Mouse (Mus musculus) heart, postnatal 10 days (tissue): ENCODE results near the gene Adgrl3. TPM values are rescaled to one million over a fixed set of nuclear protein-coding genes. Genes with fewer than 3 reads are reported as not detected.

ENCODE experiments used
- DNase-seq, 2 experiments: peaks; one replicate each; pipeline ENCODE4 v3.0.0; 2021
- intact Hi-C: fragments of 180-260 bp; cut with DNase I; formaldehyde crosslinking; loops from one replicate; pipeline ENCODE4 v1.15.1; 2025
- total RNA-seq, 2 experiments: library from RNA; stranded (reverse); gene quantifications; 2 replicates each; pipeline ENCODE4 v1.2.3; 2021

Adgrl3 gene
- 1 to 10 TPM; 8.8 to 9.1 TPM for total RNA-seq

DNA sequence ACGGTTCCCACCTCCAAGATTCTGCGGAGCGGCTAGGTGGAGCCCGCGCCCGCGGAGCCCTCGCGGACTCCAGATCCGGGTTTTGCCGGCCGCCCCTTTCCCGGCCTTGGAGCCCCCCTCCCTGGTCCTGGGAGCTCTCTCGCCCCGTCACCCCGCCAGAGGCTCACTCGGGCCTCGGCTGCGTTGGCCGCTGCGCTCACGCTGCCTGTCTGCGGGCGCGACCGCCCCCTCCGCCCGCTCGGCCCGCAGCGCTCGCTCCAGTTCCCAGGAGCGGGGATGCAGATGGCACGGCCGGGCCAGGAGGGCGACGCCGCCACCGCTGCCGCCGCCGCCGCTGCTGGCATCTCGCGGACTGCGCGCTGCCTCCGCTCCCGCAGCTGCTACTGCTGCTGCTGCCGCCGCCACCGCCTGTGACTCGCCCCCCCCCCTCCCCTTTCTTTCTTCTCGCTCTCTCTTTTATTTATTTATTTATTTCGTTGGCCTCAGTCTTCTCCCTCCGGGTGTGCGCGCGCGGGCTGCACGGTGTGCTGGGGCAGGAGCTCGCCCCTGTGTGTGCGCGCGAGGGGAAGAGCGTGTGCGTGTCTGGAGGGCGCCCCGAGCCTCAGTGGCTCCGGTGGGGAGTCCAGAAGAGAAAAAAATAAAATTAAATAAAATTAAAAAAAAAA lies at the start of gene Adgrl3:
Gene Adgrl3, plus strand, starts transcription at position 549 of the 665 bp plus-strand sequence.
- intact Hi-C loops: loop anchor here (5.0 kb wide), 2 partner anchors 53 to 503 kb away; no protein-coding TSS in a partner anchor
- DNase-seq: peak; percentile 77 to 79

DNA sequence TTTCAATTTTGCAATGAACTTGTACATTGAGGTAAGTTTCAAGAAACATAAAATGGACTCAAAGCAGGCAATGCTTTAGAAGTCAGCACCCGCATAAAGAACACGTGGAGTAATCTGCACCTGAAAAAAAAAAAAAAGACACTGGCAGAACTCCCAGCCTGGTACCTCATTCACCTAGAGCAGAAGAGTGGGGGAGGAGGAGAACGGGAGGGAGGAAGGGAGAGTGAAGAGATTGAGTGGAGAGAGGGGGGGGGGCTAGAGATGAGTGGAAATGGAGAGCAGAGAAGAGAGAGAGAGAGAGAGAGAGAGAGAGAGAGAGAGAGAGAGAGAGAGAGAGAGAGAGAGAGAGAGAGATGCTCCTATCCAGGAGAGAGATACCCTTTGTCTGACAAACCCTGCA lies 772 bp upstream of the Adgrl3 start:
- intact Hi-C loops: no loop called here
- no peak for DNase-seq

DNA sequence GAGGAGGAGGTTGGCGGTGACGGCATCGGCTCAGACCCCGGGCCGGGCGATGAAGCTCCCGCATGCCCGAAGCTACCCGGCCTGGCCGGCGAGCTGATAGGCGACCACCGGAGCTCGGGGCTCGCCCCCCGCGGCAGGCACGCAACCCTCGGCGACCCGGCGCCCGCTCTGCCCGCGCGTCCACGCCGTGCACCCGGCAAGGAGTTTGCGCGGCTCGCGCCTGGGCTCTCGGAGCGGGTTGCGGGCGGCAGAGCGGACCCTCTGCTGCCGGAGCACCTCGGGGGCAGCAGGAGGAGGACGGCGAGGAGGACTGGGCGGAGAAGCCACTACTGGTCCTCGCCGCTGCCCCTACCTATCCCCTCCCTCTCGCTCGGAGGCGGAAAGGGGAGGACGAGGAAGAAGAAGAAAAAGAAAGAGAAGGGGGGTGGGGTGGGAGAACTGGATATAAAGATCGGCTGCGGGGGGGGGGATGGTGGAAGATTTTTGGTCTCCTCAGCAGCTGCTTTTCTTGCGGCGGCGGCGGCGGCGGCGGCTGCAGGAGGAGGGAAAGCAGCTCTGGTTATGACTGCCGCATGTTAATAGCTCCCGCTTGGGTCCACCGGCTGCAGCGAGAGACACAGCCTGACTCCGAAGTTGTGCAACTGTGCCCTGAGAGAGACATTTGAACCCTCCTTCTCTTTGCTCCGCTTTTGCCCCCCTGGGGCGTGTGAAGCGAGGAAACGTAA lies 505 bp downstream of the Adgrl3 start:
- intact Hi-C loops: loop anchor here (5.0 kb wide), 2 partner anchors 52 to 502 kb away; no protein-coding TSS in a partner anchor
- DNase-seq: peak; percentile 46 to 58

DNA sequence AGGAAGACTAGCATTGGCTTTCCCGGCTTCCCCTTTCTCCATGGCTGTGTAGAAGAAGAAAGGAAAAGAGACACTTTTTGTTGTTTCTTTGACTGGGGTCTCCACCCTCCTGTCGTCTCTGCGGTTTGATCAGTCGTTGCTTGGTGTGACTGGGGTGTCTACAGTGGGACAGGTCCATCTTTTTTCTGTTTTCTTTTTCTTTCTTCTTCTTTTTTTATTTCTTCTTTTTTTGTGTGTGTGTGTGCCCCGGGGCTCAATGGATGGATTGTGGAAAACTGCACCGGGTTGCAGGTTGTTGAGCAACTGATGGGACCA lies 1.0 kb downstream of the Adgrl3 start:
- peak in 1 of 2 experiments; percentile 58 for DNase-seq

DNA sequence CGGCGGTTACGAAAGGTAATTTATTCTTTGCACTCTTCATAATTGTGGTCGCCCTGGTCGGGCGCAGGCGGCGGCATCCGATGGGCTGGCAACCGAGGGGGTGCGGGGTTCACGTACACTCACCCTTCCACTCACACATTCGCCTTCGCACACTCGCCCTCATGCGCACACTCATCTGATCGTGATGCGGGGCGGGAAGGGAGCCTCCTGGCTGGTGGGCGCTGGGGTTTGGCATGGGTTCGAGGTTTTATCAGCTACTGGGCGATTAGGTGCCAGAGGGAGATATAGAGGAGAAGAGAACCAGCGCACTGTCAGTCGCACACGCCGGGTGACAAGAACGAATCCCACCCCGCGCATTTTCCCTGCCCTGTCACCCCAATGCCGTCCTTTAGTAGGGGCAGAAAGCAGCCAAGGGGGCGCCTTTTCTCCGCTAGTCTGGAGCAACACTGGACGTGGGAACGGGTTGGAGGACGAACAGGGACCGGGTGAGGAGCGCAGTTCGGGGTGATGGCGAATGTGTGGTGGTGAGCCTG lies 1.5 kb downstream of the Adgrl3 start:
- intact Hi-C loops: loop anchor here (5.0 kb wide), 2 partner anchors 51 to 501 kb away; no protein-coding TSS in a partner anchor
- peak; percentile 29 to 32 for DNase-seq

More for the DNA sequence above, 1.0 kb downstream of the Adgrl3 start:
- intact Hi-C loops: loop anchor here (5.0 kb wide), 2 partner anchors 51 to 501 kb away; no protein-coding TSS in a partner anchor

DNA sequence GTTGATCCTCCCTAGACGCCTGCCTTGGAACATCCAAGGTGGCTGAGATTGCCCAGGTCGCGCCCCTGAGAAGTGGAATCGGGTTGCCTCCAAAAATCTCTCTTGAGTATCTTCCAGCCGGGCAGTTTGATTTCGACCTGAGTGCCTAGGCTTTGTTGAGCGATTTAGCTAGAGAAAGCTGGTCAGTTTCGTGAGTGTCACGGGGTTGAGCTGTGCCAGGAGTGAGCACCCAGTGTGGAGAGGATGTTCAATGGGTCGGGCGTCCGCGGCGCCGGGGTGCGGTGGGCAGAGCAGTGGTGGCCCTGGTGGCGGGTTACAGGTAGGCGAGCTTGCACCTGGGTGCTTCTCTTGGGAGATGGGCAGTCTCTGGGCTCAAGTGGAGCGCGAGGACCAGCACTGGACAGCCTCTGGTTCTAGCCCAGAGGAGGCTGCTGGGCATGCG lies 1.9 kb downstream of the Adgrl3 start:
- intact Hi-C loops: loop anchor here (5.0 kb wide), 2 partner anchors 50 to 500 kb away; no protein-coding TSS in a partner anchor
- no peak for DNase-seq

DNA sequence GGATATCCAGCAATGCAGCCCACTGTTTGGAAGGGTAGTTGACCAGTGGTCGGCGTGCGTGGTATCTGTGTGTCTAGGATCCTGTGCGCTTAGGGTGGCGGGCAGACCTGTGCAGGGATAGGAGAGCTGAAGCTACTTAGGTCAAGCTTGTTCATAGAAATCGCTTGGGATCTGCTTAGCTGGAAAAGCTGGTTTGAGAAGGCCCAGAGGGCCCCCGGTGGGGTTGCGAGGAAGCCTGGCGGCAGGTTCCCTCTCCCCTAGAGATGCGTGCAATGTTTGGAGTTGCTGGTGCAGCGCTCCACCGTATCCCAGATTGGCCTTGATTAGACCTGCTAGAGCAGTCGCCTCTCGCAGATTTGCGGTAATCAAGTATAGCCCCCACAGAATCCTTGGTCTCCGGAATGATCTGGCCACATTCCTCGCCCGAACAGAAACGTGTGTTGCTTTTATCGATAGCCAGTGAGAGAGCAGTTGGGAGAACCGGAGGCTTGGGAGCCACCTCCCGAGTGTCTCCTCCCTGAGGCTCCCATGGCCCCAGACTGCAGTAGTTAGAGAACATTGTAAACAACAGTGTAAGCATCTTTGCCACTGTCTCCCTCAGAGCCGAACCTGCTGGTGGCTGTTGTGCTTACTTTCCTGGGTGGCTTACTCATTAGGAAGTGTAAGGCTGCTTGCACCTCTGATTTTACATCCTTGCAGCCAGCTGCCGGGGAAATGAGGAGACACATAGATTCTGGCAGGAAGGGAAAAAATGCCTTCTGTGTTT lies 2.6 kb downstream of the Adgrl3 start:
- intact Hi-C loops: loop anchor here (5.0 kb wide), 2 partner anchors 50 to 500 kb away; no protein-coding TSS in a partner anchor
- peak; percentile 16 to 34 for DNase-seq

DNA sequence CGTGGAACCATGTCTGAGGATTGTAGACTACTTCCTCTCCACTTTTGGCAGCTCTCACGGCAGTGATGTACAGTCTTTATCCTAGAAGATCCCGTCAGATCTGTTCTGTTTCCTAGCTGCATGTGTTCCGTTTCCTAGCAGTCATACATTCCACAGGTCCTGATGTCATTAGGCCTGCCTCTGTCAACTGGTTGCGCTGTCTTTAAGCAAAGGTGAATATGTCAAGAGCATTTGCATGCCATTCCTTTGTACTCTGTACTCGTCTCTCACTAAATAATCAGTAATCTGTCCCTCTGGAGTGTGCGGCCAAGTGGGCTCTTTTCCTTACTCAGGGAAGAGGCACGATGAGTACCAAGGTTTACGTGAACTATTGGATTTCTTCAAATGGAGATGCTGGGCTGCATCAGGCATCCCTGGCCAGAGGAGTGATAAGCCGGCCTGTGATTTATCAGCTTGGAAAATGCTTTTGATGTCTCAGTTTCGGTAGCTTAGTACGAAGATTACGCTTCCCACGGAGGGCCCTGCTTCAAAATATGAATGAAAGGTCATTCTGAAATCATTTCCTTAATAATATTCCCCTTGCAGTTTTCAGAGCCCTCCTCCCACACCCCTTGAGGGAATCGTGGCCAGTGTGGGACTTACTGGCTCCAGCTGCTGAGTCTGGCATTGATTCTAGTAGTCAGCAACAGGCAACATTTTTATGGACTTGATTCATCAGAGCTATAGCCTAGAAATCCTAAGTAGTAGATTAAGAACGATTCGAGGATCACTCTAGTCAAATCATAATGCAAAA lies 4.2 kb downstream of the Adgrl3 start:
- peak; percentile 44 to 60 for DNase-seq
- intact Hi-C loops: loop anchor here (5.0 kb wide), 2 partner anchors 48 to 498 kb away; no protein-coding TSS in a partner anchor

DNA sequence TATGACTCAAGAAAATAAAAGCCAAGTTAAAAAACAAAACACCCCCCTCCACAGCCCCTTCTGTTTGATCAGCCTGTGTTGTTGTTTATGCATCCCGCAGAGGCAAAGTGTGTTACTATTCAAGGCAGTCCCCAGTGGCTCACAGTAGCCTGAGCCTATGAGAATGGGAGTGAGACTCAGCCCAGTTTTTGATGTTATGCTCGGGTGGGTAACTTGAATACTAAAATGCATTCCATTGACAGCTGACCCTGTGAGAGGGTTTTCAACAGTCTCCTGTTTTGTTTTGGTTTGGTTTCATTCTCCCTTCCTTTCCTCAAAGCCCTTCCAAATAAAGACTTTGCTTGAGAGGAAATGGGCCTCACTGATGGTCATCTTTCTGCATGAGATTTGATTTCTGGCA lies 8.9 kb downstream of the Adgrl3 start:
- no peak for DNase-seq
- intact Hi-C loops: no loop called here

DNA sequence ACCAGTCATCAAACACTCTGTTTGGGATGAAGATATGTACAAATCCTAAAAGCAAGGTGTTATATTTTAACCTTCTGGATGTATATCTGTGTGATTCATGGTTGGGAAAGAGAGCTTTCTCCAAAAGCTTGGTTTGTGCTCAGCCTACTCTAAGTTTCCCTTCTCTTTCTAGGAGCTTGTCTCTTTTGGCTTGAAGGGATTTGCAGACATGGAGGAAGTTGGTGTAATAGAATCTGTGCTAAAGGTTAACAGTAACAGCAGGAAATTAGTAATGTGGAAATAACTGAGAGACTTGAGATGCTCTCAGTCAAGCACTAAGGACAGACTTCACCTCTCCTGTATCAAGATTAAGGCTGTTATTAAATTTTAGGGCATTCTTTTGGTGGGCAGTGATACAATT lies 17.2 kb downstream of the Adgrl3 start:
- no peak for DNase-seq

DNA sequence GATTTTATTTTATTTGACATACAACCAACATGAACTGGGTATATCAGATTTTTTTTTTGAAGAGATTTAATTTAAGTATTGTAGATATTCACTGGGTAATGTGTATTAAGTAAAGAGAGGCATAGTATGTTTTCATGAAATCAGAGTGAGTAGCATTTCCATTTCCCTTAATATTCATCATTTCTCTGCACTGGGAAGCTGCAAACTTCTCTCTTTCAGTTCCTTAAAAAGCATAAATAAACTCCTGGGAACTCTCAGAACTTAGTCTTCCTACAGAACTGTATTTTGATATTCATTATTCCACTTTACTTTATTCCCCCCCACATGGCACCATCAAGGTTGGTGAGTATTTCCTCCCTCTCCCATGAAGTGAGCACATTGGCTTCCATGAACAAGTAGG lies 23.9 kb downstream of the Adgrl3 start:
- DNase-seq: no peak
- intact Hi-C loops: no loop called here

More for the DNA sequence above, 17.2 kb downstream of the Adgrl3 start:
- intact Hi-C loops: no loop called here

DNA sequence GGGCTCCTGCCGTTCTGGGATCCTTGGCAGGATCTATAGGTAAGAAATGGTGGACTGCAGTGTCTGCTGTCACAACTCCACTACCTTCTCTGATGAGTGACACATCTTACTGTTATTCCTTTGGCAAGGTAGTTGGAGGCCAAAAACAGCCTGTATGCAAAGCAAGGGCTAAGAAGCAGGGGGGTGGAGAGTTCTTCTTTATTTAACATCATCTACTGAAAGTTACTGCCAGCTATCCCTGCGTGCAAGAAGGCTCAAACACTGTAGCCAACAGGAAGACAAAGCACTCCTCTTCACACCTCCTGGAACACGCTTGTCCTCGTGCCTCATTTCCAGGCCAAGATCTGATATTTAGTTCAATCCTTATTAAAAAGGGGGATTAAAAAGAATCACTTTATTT lies 26.2 kb downstream of the Adgrl3 start:
- intact Hi-C loops: no loop called here
- no peak for DNase-seq

DNA sequence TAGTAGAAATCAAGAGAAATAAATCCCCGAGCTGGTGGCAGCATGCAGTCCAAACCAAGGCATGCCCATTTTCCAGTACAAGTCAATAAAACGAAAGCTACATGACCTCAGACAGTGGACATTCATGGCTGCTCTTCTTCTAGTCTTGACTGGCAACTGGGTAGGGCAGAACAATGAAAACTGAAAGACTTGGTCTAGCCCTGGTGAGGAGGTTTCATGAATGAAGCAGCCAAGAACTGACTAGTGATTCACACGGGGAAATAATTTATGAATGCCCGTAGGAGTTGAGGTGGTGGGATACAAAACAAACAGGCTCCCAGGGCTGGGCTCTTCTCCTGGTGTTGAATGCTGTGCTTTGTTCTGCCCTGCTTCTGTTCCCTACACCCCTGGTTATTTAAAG lies 34.7 kb downstream of the Adgrl3 start:
- DNase-seq: no peak
- intact Hi-C loops: no loop called here

DNA sequence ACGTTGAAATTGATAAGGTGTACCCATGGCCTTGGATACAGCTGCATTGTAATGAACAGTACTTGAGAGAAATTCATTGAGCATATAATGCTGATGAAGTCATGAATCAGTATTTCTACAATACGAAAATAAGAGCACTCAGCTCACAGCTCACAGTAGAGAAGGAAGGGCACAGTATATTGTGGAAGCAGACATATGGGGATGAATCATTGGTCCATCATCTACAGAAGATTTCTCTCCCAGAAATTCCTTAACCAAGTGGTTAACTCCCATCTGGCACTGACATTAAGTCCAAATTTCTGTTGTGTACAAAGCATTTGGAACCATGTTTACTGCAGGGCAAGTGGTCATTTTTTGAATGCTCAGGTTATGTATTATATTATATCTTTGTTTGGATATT lies 35.3 kb downstream of the Adgrl3 start:
- DNase-seq: no peak
- intact Hi-C loops: no loop called here

DNA sequence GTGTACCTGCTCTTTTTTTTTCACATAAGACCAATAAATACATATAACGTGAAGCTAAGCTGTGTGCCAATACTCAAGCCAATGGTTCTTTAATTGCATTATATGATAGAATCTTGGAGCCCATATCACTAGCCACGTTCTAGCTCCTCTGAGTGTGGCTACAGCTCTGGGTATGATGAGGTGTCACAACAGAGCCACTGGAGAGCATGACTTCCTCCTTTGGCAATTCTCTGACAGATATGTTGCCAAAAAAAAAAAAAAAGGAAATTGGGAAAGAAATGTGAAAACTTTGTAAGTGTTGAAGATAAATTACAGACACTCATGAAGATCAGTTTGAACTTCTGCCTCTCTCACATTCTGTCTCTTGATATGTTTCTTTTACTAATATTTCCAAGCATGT lies 38.2 kb downstream of the Adgrl3 start:
- intact Hi-C loops: no loop called here

DNA sequence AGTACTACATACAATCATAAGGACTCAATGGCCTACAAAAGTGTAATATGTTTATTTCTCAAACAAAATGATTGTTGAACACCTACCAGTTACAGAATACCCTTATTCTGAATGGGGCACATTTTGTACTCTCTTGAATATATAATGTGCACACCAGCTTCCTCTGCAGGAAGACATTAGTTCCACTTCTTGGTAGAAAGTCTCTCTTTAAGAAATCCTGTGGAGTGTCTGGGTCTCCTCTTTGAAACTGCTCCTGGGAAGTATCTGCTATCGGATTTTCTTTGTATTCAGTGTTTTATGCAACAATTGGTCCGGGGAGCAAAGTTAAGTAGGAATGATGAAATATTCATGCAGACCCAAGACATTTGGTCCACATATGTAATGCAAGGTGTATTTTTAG lies 41.0 kb downstream of the Adgrl3 start:
- intact Hi-C loops: no loop called here
- DNase-seq: no peak

More for the DNA sequence above, 38.2 kb downstream of the Adgrl3 start:
- no peak for DNase-seq

DNA sequence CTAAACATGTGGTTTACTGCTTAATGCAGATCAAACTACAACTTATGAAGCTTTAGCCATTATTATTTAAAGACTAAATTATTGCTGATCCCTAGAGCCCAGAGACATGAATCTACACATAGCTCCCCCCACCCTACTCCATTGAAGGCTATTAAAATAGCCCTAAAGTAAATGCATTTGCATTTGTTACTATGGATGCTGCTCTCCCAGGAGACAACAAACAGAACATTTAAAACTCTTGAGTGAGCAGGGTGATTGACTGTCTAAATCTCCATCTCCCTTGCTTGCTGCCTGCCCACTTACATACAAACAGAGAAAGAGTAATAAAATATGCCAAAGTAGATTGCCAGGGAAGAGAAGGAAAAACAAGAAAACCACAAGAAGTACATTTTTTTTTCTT lies 41.4 kb downstream of the Adgrl3 start:
- DNase-seq: no peak
- intact Hi-C loops: no loop called here

DNA sequence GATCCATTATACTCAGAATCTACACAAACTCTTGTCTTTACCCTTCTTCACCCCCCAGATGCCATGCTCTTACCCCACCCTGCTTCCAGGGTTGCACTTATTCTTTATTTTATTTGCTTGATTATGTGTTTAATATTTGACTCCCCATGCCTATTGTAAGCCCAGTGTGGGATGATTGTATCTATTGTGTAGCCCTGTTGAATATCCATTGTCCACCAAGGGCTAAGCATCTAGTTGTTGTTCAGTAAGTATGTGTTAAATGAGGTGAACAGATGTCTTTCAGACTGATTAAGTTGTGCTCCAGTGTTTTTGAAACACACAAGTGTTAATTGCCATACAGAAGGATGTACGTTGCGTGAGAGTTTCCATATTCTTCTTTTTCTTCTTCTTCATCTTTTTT lies 44.1 kb downstream of the Adgrl3 start:
- no peak for DNase-seq
- intact Hi-C loops: no loop called here

DNA sequence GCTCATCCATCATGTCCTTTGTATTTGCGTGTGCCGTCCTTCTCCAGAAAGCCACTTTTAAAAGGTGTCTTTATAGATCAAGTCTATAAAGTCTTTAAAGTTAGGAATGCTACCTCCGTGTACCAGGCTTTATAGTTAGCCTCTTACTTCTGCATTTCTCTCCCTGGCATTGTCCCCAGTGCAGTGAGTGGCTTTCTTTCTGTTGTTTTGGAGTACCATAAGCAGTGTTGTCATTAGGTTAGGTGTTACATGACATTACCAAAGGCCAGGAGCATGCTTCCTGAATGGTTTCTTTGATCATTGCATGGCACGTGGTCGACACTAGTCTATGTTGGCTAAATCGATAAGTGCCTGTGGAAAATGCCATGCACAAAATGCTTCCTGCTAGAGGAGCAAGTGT lies 48.2 kb downstream of the Adgrl3 start:
- DNase-seq: no peak
- intact Hi-C loops: no loop called here

DNA sequence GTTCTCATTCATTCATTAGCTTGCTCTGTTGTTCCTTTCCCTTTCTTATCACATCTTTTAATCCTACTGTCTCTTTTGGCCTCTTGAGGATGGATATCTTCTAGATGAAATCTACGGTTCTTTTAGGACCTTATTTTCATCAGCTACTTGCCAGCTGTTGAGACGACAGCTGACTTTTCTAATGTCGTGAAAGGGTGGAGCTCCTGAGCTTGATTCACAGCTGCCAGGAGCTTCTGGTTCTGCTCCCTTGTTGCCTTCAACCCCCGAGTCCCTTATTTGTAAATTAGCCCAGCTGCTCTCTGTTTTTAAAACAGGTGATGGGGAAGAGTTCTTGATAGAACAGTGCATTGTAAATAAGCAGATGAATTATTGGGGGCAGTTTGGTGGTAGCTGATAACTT lies 48.9 kb downstream of the Adgrl3 start:
- no peak for DNase-seq
- intact Hi-C loops: no loop called here
